Mouse (Mus musculus) layer of hippocampus, postnatal 10 days (tissue): ENCODE data around the gene Ctsa. TPM values are rescaled to one million over a fixed set of nuclear protein-coding genes. Genes with fewer than 3 reads are reported as not detected.
A peak's percentile ranks its signal among the peaks of the same experiment; 100 is the strongest.

ENCODE experiments used
- DNase-seq, 2 experiments: peaks; one replicate each; pipeline ENCODE4 v3.0.0; 2021; ENCODE audit warnings: low spot score in 2 of 2
- total RNA-seq, 2 experiments: library from RNA; stranded (reverse); gene quantifications; 2 replicates each; pipeline ENCODE4 v1.2.3; 2021

Ctsa gene
- total RNA-seq, 2 experiments from 2014 or later, result 70.8 to 76.9 TPM

DNA sequence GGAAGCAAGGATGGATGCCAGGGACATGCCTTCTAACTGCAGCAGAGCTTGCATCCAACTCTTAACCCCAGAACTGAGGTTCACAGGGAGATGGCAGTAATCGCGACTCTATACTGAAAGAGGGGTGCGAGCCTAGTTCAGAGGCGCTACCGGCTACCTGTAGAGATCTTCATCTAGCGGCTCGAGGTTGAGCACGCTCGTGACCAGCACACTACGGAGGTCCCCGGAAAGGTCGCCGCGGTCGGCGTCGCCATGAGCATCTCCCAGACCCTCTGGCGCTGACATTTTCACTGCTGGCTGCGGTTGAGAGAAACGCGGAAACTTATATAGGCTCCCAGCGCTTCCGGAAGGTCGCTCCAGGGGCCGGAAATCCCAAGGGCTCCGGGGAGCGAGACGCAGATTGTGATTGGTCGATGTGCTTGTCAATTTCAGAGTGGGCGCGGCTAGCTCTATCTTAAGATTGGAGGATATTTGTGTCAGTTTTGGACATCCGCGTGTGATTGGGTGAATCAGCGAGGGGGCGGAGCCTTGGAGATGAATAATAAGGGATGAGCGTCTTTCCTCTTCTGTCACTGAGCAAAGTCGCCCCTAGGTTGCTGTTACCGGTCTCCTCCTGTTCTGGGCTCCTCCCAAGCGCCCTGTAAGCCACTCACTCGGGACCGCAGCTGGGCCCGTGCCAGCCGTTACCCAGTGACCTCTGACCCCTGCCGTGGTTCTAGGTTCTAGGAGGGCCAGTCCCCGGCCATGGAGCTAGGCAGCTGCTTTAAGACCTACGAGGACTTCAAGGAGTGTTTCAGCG lies 27.9 kb upstream of the Ctsa start, which contains the start of the genes Acot8 and Zswim3:
Gene Acot8 (minus strand): TSS at position 350 of the 799 bp plus-strand sequence.
Gene Zswim3 (plus strand): TSS at position 566 of the 799 bp plus-strand sequence.
- DNase-seq, result peak; percentile 100

- DNase-seq, result no peak
These were observed 27.3 kb upstream of the Ctsa start for GRCm38 (mm10) chr2:164805332-164805718.

DNA sequence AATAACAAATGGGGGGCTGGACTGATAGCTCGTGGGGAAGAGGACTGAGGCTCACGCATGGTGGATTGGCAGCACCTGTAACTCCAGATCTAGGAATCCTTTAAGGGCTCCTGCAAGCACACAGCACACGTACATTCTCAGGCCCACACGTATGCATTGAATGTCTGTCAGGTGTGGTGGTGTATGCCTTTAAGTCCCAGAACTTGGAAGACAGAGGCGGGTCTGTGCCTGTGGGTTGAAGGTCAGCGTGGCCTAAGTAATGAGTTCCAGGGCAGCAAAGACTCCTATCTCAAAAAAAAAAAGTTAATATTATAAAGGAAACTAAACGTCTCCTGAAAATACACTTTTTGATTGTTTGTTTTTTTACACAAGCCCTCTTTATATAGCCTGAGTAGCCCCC lies 26.1 kb upstream of the Ctsa start:
- DNase-seq, result no peak

DNA sequence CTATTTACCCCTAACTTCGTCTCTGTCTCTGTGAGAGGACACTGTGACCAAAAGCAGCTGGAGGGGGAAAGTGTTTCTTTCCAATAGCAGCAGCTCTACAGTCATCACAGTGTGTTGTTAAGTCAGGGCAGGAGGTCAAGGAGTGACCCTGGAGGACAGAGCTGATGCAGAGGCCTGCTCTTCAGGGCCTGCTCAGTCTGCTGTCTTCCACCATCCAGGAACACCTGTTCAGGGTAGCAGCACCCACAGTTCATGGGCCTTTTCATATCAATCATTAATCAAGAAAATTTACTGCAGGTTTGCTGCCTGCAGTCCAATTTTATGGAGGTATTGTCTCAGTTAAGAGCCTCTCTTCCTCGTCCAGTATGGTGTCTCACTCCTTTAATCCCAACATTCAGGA lies 19.1 kb upstream of the Ctsa start:
- DNase-seq, result no peak

DNA sequence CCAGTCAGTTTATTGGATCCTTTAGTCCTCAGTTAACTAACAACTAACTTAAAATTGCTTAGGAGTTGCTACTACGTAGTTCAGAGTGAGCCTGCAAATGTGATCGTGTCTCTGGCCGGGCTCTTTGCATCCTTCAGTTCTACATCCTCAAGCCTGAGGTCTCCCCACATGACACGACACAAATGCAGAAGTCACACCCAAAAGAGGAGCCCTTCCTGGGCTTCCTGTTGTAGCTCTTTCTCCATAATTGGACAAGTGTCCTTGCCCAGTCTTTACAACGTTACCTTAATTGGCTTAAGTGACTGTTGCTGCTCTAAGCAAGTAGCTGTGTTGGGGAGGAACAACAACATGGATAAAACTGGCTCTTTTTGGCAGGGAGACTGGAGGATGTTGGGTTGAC lies 17.3 kb upstream of the Ctsa start:
- DNase-seq, result no peak

GRCm38 (mm10) chr2:164815821-164816220 lies 16.9 kb upstream of the Ctsa start:
- no peak for DNase-seq

DNA sequence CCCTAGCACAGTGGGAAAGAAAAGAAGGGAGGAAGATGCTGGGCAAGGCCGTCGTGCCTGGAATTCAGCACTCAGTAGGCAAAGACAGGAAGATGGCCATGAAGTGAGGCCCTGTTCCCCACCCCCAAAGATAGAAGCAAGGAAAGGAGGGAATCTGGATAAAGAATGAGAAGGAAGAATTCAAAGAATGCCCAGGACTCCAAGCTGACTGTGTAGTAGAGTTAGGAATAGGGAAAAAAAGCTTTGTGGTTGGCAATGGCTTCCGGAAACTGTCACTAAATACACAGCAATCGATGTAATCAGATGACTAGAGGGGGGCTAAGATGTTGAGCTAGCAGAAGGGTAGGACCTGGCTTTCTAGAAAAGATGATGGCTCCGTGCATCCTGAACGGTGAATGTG lies 15.5 kb upstream of the Ctsa start:
- DNase-seq, result no peak

DNA sequence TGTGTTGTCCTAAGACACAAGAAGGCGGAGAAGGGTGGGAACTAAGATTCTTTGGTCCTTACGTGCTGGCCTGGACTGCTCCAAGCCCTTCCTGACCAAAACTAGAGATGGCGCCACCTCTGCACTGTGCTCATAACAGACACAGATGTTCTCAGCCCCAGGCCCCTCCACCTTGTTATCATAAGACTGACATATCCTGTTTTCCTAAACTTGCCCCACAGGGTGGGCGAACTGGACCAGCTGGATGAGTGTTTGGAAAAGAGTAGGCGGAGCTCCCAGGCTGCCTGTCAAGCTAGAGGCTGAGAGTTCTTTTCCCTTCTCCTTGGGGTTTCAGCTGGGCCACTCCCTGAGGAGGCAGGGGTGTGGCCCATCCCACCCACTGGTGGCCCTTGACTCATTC lies 15.0 kb upstream of the Ctsa start:
- DNase-seq, result no peak

DNA sequence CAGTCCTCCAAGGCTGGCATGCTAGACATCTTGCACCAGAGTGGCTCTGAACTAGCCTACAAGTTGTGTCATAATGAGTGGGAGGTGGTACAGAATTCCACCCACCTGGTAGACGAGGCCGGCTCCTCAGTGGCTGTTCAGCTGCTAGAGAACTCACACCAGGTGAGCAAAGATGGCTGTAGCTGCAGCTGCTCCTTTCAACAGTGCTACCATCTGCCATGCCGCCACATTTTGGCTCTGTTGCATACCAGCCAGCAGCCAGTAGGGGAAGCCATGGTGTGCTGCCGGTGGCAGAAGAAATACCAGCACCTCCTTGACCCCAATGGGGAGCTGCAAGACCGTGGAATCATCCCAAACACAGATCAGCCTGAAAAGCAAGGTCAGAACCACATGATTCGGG lies 11.6 kb upstream of the Ctsa start:
- DNase-seq, result no peak

DNA sequence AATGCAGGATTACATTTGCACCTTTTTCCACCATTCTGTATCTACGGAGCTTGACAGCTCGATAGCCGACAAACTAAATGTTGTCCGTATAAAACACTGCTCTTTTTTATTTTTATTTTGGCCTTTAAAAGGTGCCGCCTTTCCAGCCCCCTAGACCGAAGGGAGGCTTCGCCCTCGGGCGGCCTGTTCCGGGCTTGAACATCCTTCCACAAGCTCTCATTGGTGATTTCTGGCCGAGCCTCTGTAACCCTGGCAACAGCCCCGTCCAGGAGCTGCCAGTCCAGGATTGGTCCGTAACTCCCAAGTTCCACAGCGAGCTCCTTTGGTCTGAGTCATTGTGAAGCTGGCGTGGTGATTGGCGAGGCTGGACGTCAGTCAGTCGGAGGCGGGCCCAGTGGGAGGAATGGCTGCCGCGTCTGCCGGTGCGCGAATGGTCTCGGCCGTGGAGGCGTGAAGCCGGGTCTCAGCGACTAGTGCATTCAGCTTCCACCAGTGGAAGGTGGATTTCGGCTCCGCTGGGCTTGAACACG lies 10.0 kb upstream of the Ctsa start, which contains the start of gene Zswim1:
Gene Zswim1 (plus strand): TSS at position 51 of the 530 bp plus-strand sequence.
- peak; percentile 100 for DNase-seq

- DNase-seq, result peak in 1 of 2 experiments; percentile 27
These were observed 9.5 kb upstream of the Ctsa start for GRCm38 (mm10) chr2:164823181-164823585.

DNA sequence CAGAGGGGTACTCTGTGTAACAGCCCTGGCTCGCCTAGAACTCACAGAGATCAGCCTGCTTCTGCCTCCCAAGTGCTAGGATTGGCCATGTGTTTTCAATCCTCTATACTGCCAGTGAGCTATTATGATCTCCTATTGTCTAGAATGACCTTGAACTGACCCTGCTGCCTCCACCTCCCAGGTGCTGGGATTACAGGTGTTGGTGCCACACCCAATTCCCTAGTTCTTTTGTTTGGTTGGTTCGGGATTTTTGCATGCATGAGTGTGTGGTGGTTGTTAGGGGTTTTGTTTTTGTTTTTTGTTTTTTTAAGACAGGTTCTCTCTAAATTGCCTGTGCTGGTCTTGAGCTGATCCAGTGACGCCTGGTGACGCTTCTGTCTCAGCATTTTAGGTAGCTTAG lies 8.7 kb upstream of the Ctsa start:
- no peak for DNase-seq

GRCm38 (mm10) chr2:164825521-164825920 lies 7.2 kb upstream of the Ctsa start:
- DNase-seq, result no peak

DNA sequence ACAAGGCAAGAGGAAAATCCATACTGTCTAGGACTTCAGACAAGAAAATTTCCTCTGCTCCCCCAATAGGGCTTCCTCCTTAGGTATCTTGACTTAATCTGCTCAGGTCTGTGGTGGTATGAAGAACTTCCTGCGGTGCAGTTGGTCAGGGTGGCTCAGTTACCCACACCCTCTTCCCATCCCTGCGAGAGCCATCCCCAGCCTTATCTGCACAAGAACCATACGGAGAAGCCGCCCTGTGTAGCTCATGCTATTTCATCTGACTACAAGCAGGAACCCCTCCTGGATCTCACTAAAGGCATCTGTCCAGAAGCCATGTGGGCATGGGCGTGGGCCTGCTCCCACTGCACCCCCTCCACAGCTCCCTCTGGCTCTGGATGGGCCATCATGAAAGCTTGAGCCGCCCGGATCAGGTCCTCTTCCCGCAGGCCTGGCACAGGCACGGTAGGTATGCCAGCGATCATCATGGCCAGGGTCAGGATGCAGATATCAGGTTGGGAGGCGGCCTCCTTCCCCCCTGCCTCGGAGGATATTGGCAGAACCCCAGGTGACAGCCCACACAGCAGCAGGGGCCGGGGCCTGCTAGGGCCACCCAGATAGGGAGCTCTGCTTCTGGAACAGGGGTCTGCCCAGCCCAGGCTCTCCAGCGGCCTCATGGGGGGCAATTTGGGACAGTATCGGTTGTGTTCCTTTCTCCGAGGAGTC lies 5.4 kb upstream of the Ctsa start:
- no peak for DNase-seq

DNA sequence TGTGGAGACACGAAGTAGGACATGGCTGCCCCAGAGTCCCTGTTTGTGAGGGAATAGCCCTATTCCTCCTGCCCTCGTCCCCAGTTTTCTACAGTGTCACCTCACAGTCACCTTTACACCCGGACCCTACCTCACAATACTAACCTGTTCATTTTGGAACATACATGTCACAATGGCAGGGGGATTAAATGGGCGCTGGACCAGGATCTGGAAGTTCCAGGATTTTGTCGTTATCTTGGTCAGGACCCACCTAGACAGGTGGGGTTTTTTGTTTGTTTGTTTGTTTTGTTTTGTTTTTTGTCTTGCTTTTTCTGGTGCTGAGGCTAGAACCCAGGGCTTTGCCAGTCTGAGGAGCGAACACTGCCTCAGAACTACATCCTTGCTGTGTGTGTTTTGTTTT lies 4.2 kb upstream of the Ctsa start, which contains the start of gene Spata25:
Gene Spata25 (minus strand): TSS at position 101 of the 400 bp plus-strand sequence.
- DNase-seq, result no peak

- no peak for DNase-seq
These were observed 3.6 kb upstream of the Ctsa start for GRCm38 (mm10) chr2:164829090-164829489.

GRCm38 (mm10) chr2:164831029-164831428 lies 1.6 kb upstream of the Ctsa start:
- no peak for DNase-seq

DNA sequence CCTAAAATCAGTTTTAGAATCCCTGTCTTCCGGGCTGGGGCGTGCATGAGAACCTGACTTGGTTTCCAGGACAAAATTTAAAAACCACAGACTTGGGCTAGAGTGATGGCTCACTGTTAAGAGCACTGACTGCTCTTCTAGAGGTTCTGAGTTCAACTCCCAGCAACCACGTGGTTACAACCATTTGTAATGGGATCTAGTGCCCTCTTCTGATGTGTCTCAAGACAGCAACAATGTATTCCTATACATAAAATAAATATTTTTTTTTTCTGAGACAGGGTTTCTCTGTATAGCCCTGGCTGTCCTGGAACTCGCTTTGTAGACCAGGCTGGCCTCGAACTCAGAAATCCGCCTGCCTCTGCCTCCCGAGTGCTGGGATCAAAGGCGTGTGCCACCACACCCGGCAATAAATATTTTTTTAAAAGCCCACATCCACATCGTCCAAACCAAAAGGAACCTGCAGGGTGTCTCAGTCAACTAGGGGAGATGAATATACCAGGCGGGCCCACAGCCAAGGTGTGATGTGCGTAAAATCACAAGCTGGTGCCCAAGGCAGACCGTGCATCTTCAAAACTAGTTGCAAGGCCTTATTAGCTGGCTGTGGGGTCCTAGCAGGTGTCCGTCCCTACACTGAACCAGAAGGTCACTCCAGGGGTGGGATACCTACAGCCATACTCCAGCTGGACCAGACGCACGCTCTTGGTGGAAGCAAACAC lies 483 bp upstream of the Ctsa start:
- DNase-seq, result no peak

DNA sequence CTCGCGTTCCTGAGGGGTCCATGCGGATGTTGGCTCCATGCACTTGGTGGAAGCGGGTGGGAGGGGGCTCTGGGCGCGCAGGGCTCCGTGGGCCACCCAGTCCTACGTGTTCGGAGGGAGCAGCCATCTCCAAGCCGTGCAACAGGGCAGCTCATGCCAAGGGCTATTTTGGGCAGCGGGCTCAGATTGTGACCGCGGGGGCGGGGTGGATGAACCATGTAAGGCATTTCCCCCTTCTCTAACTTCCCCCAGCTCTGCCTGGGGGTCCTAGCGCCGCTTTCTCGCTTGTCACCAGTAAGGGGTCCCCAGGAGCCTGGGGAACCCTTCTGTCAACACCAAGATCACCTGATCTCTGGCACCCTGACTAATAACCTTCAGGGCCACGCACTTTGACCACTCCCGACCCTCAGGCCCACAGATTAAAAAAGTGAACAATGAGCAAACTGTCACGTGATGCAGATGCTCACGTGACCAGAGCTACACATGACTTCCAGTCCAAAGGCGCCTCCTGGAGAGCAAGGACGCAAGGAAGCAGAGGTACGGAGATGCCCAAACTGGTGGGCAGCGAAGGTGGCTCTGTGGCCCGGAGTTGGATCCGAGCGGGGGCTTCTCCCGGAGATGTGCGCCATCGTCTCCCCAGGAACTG lies 764 bp downstream of the Ctsa start, which contains the start of gene Neurl2:
Gene Neurl2 (minus strand): TSS at position 143 of the 646 bp plus-strand sequence.
- peak; percentile 93 to 94 for DNase-seq

DNA sequence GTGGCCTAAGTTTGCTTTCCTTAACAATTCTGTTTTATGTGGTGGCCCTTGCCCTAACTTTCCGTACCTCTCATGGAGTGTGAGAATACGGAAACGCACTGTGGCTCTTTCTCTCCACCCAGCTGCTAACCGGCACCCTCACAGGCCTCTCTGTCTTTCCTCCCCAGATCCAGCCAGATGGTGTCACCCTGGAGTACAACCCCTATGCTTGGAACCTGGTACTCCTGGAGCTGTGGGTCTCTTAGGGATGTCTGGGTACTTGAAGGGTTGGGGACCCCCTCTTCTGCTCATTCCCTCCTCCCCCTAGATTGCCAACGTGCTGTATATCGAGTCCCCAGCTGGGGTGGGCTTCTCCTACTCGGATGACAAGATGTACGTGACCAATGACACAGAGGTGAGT lies 1.9 kb downstream of the Ctsa start:
- no peak for DNase-seq

DNA sequence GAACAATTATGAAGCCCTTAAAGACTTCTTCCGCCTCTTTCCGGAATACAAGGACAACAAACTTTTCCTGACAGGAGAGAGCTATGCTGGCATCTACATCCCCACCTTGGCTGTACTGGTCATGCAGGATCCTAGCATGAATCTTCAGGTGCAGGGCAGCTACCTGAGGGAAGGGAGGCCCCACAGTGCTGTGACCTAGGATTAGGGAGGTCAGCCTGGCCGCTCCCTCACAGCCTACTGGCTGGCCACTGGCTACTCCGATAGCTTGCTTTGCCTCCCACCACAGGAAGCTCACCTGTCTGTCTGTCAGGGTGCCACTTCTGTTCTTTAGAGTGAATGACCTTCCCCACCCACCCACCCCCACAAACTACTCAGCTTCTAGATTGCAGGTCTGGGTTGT lies 2.5 kb downstream of the Ctsa start:
- no peak for DNase-seq
